Mouse (Mus musculus) midbrain, embryonic 10.5 days (tissue): ENCODE results near the gene Fank1. TPM values are rescaled to one million over a fixed set of nuclear protein-coding genes. Genes with fewer than 3 reads are reported as not detected.

ENCODE experiments used
- DNase-seq: peaks from one replicate; pipeline ENCODE4 v3.0.0-alpha.2; 2017; ENCODE audit warnings: low spot score
- H3K27ac ChIP-seq: fragments of 300-500 bp; sonication (generic); replicated peaks from 2 replicates; pipeline ENCODE4 v1.5.1; 2016; ENCODE audit warnings: mild to moderate bottlenecking
- H3K27me3 ChIP-seq: fragments of 300-500 bp; sonication (generic); 2 replicates; pipeline ENCODE4 v1.6.1; 2016; ENCODE audit warnings: low read depth, mild to moderate bottlenecking; ENCODE audit not compliant: poor library complexity, severe bottlenecking
- H3K36me3 ChIP-seq: fragments of 300-500 bp; sonication (generic); 2 replicates; pipeline ENCODE4 v1.6.1; 2016; ENCODE audit warnings: mild to moderate bottlenecking, moderate library complexity
- H3K4me1 ChIP-seq: fragments of 300-500 bp; sonication (generic); 2 replicates; pipeline ENCODE4 v1.6.1; 2016
- H3K4me3 ChIP-seq: fragments of 300-500 bp; sonication (generic); 2 replicates; pipeline ENCODE4 v1.5.1; 2016; ENCODE audit warnings: mild to moderate bottlenecking, moderate library complexity
- H3K9me3 ChIP-seq: fragments of 300-500 bp; sonication (generic); replicated peaks from 2 replicates; pipeline ENCODE4 v1.6.1; 2016; ENCODE audit warnings: mild to moderate bottlenecking
- WGBS: fragments of 180-500 bp; shearing (Covaris S2); methylation state at CpG from one replicate; pipeline ENCODE4 v1.1.7; 2016; 5-methylcytosine and 5-hydroxymethylcytosine counted together
- polyA plus RNA-seq: library from polyadenylated mRNA; unstranded; fragments of >200 nt; fragmentation: Nextera tagmentation; extraction: Ambion mirVana; gene quantifications from 2 replicates; pipeline ENCODE4 v1.2.1, GENCODE M21; 2016

Gene Fank1
- polyA plus RNA-seq, 1 experiment from 2014 or later, result 1.4 TPM

DNA sequence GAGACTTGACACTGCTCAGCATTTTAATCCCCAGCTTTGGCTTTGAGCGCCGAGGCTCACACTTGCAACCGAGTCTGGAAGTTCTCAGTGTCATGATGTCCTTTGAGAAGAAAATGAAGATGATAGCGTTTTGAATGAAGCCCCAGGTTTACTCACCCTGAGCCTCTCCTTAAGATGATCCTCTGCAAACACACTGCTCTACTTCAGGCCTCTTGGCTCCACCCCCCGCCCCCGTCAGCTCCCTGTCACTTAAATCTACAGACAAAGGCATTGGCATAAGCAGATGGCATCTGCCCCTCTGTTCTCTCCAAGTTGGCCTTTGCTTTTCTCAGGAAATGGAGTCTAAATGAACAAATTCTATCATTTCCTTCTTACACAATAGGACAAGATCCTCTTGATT, 147.3 kb downstream of the Fank1 start:
- WGBS, result 67% methylated on average over 6 of the region's 6 CpGs
- Histone ChIP-seq H3K4me3 (no peak overlapping the region), H3K27ac (no peak overlapping the region), H3K36me3 (no peaks in the 10 kb centered on the region), H3K9me3 (no peaks in the 10 kb centered on the region), H3K27me3 (no peaks in the 10 kb centered on the region), H3K4me1 (peaks cover 15% of the 10 kb centered on the region)
- no peak for DNase-seq

DNA sequence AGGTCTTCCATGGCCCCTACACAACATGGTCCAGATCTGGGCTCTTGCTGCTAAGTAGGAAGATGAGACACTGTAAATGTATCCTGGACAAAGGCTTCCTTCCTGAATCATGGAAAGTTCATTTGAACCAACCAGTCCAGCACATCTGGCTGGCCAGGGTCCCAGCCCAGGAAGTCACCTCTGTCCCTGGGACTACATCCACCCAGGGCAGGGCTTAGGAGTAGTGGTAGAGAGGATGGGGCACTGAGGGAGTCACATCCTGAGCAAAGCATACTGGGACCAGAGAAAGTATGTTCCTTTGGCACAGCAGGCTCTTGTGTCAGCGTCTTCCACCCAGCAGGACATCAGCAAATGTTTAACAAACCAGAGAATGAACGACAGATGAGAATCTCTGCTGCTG, 149.1 kb downstream of the Fank1 start:
- WGBS, result 70% methylated on average over 2 of the region's 2 CpGs
- Histone ChIP-seq H3K9me3 (no peaks in the 10 kb centered on the region), H3K36me3 (no peaks in the 10 kb centered on the region), H3K4me3 (no peak overlapping the region), H3K4me1 (peaks cover 15% of the 10 kb centered on the region), H3K27me3 (no peaks in the 10 kb centered on the region), H3K27ac (no peak overlapping the region)
- no peak for DNase-seq

DNA sequence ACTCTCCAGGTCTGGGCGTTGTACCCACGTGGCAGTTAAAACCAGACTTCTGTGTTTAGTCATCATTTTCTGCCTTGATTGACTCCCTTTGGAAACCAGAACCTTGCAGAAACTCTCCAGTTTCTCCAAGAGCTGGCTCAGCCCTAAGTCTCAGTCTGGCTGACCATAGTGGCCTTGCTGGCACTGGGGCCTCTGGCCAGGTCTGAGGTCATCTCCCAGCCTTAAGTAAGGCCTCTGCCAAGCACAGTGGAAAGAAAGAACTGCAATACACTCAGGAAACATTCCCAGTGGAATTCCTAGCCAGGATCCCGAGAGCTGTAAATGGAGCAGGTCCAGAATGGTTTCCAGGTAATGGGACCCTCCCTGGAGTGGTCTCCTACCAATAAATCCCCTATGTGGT, 152.3 kb downstream of the Fank1 start:
- H3K27me3 ChIP-seq, result no peaks in the 10 kb centered on the region
- H3K36me3 ChIP-seq, result no peaks in the 10 kb centered on the region
- 95% methylated on average over 3 of the region's 3 CpGs for WGBS
- no peak overlapping the region for H3K27ac ChIP-seq
- H3K9me3 ChIP-seq, result no peaks in the 10 kb centered on the region
- H3K4me1 ChIP-seq, result peaks cover 15% of the 10 kb centered on the region
- H3K4me3 ChIP-seq, result no peak overlapping the region
- DNase-seq, result no peak

Other genes with a start within 250 kb of the Fank1 start
- not detected in 2 replicates for gene Tex36, start 174.7 kb upstream of the Fank1 start, polyA plus RNA-seq
- gene Edrf1, start 139.3 kb upstream of the Fank1 start, polyA plus RNA-seq, result 26.0 and 29.1 TPM in 2 replicates
- 0.10 TPM in 1 of 2 replicates, not detected in the other for gene Mmp21, start 96.8 kb upstream of the Fank1 start, polyA plus RNA-seq
- gene Bccip, start 67.5 kb upstream of the Fank1 start, polyA plus RNA-seq, result 167 and 188 TPM in 2 replicates
- 37.2 and 38.7 TPM in 2 replicates for gene Uros, start 66.8 kb upstream of the Fank1 start, polyA plus RNA-seq
- gene Dhx32, start 5.9 kb downstream of the Fank1 start, polyA plus RNA-seq, result 79.2 and 81.1 TPM in 2 replicates